Mouse (Mus musculus): ENCODE data around the gene Kmt2a.
"Not testable (repeated sequence)": the region's sequence is repeated elsewhere in the genome, so short reads cannot be mapped to it uniquely, and the experiment has no call there.

The Kmt2a gene

GRCm38 (mm10) chr9:44814179-44814578 lies 66.9 kb downstream of the Kmt2a start:
- DNase-seq = no peak

GRCm38 (mm10) chr9:44810316-44810715 lies 70.8 kb downstream of the Kmt2a start:
- no peak for DNase-seq

GRCm38 (mm10) chr9:44807778-44808177 lies 73.3 kb downstream of the Kmt2a start:
- DNase-seq = no peak

- no peak for DNase-seq
Observed at GRCm38 (mm10) chr9:44807141-44807540, 74.0 kb downstream of the Kmt2a start.

- DNase-seq = no peak
Observed at GRCm38 (mm10) chr9:44805536-44805935, 75.6 kb downstream of the Kmt2a start.

- DNase-seq = no peak
Observed at GRCm38 (mm10) chr9:44804678-44805077, 76.4 kb downstream of the Kmt2a start.

GRCm38 (mm10) chr9:44802808-44803450 lies 78.2 kb downstream of the Kmt2a start, which contains the start of gene Ttc36:
Gene Ttc36, minus strand, starts transcription at chr9:44803072.
- DNase-seq = peak; percentile 29

- no peak for DNase-seq
Observed at GRCm38 (mm10) chr9:44801669-44802068, 79.4 kb downstream of the Kmt2a start.

GRCm38 (mm10) chr9:44799958-44800324 lies 81.2 kb downstream of the Kmt2a start:
- no peak for DNase-seq

GRCm38 (mm10) chr9:44799102-44799957 lies 81.8 kb downstream of the Kmt2a start, which contains the start of gene Tmem25:
Gene Tmem25, minus strand, starts transcription at chr9:44799307.
- DNase-seq = peak; percentile 88

GRCm38 (mm10) chr9:44798298-44798697 lies 82.8 kb downstream of the Kmt2a start:
- no peak for DNase-seq

GRCm38 (mm10) chr9:44792842-44793241 lies 88.3 kb downstream of the Kmt2a start:
- DNase-seq = no peak

- peak; percentile 94 for DNase-seq
Observed at GRCm38 (mm10) chr9:44772750-44773651, 108.1 kb downstream of the Kmt2a start.

- no peak for DNase-seq
Observed at GRCm38 (mm10) chr9:44772392-44772749, 108.7 kb downstream of the Kmt2a start.

- no peak for DNase-seq
Observed at GRCm38 (mm10) chr9:44771376-44771775, 109.7 kb downstream of the Kmt2a start.

GRCm38 (mm10) chr9:44768029-44768394 lies 113.1 kb downstream of the Kmt2a start:
- DNase-seq = not testable (repeated sequence)

GRCm38 (mm10) chr9:44767101-44768028 lies 113.7 kb downstream of the Kmt2a start, which contains the start of the genes Arcn1 and Ift46:
Gene Arcn1, minus strand, starts transcription at chr9:44767845.
Gene Ift46, plus strand, starts transcription at chr9:44767908.
- DNase-seq = peak; percentile 93

GRCm38 (mm10) chr9:44760873-44761272 lies 120.2 kb downstream of the Kmt2a start:
- DNase-seq = no peak
